Mouse (Mus musculus) layer of hippocampus, adult 2 months (tissue): ENCODE results near the gene Prpf3. TPM values are rescaled to one million over a fixed set of nuclear protein-coding genes. Genes with fewer than 3 reads are reported as not detected.

ENCODE experiments used
- DNase-seq, 2 experiments: peaks; one replicate each; pipeline ENCODE4 v3.0.0; 2022; ENCODE audit warnings: low spot score in 2 of 2
- H3K27ac ChIP-seq: fragments of 200-600 bp; 2 replicates; pipeline ENCODE4 v1.8.1; 2022
- H3K4me3 ChIP-seq: fragments of 200-600 bp; 2 replicates; pipeline ENCODE4 v1.8.1; 2022; ENCODE audit warnings: mild to moderate bottlenecking
- CTCF ChIP-seq: fragments of 200-600 bp; conservative IDR thresholded peaks from 2 replicates; pipeline ENCODE4 v1.8.1; 2022; ENCODE audit warnings: antibody characterized with exemption, mild to moderate bottlenecking, moderate library complexity
- total RNA-seq, 2 experiments: library from RNA; stranded (reverse); gene quantifications; 2 replicates each; pipeline ENCODE4 v1.2.3; 2021

The Prpf3 gene
- total RNA-seq, 2 experiments from 2014 or later, result 33.0 to 38.1 TPM

- Histone ChIP-seq H3K27ac (peak overlapping the region; percentile 91), H3K4me3 (no peak overlapping the region; the same call in 1 of the 2 replicates)
- no peak for TF ChIP-seq CTCF
- DNase-seq, result no peak
These were observed 36.7 kb upstream of the Prpf3 start for GRCm38 (mm10) chr3:95892066-95893052.

- Histone ChIP-seq H3K27ac (peak within 1 kb of the TSS; percentile 70), H3K4me3 (peak within 1 kb of the TSS; percentile 33)
- no peak for DNase-seq
- no peak for TF ChIP-seq CTCF
These were observed 35.8 kb upstream of the Prpf3 start, which contains the start of gene BC028528 for GRCm38 (mm10) chr3:95891211-95892065. Gene BC028528 (minus strand): TSS chr3:95892005.

DNA sequence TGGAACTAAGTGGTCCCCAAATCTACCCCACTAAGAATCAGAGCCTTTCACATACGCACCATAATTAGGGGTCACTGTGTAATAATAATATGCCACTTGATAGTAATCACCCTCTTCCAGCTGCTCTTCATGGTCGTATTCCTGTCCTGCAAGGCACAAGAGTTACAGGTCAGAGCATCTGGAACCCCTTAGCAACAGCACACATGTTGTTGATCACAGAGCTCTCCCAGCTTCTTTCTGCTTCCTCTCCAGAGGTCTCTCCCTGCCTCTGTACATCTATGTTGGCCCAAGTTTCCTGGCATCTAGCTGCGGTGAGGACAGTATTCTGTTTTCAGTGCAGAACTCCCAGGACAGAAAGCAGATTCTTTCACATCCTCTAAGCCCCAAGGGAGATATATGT is 34.0 kb upstream of the Prpf3 start:
- TF ChIP-seq CTCF, result no peak
- DNase-seq, result no peak

GRCm38 (mm10) chr3:95887596-95887995 is 31.9 kb upstream of the Prpf3 start:
- H3K4me3 ChIP-seq, result no peak overlapping the region
- no peak overlapping the region for H3K27ac ChIP-seq
- no peak for DNase-seq
- no peak for TF ChIP-seq CTCF

More for the DNA sequence above, 34.0 kb upstream of the Prpf3 start:
- H3K27ac ChIP-seq, result no peak overlapping the region
- no peak overlapping the region for H3K4me3 ChIP-seq

DNA sequence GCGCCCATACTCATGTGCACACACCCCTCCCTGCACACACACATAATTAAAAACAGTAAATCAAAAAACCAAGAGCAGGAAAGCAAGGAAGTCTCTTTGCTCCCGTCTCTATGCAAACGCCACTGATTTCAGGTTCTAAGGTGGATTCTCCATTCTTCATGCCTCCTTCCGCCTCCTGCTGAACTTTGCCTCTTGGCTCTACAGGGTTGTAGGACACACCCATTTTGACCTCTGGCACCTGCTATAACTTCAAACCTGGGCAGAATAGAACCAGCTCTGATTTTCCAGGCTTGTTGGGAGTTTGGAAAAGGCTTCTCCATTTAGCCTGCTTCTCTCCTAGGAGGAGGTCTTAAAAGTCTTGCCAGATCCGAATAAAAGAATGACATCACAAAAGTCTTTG is 28.7 kb upstream of the Prpf3 start:
- DNase-seq, result no peak
- no peak overlapping the region for H3K27ac ChIP-seq
- TF ChIP-seq CTCF, result no peak
- no peak overlapping the region for H3K4me3 ChIP-seq

- peak overlapping the region; percentile 89 for H3K27ac ChIP-seq
- peak overlapping the region; percentile 86 for H3K4me3 ChIP-seq
- peak; percentile 78 for TF ChIP-seq CTCF
- DNase-seq, result peak; percentile 71 to 73
These were observed 27.2 kb upstream of the Prpf3 start for GRCm38 (mm10) chr3:95882816-95883425.

- Histone ChIP-seq H3K4me3 (peak within 1 kb of the TSS; percentile 86), H3K27ac (peak within 1 kb of the TSS; percentile 91)
- TF ChIP-seq CTCF, result no peak
- DNase-seq, result peak; percentile 94 to 98
These were observed 26.5 kb upstream of the Prpf3 start, which contains the start of gene Ciart for GRCm38 (mm10) chr3:95881979-95882815. Gene Ciart (minus strand): TSS chr3:95882251.

DNA sequence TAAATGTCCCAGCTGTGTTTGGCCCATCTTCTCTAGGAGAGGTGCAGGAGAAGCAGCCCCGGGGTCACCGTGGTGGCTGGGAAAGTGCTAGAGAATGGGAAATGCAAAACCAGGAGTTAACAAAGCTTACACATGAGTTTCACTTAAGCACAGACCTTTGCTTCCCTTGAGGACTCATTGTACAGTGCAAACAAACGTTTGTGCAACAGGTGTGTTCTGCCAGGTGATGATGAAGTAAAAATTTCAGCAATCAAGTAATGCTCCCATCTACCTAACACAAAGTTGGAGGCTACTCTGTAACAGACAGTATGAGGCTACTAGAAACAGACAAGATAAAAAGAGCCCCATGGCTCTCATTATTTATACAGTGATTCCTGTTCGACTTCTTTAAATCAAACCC is 23.4 kb upstream of the Prpf3 start:
- DNase-seq, result no peak
- Histone ChIP-seq H3K4me3 (no peak overlapping the region), H3K27ac (no peak overlapping the region)
- TF ChIP-seq CTCF, result no peak

DNA sequence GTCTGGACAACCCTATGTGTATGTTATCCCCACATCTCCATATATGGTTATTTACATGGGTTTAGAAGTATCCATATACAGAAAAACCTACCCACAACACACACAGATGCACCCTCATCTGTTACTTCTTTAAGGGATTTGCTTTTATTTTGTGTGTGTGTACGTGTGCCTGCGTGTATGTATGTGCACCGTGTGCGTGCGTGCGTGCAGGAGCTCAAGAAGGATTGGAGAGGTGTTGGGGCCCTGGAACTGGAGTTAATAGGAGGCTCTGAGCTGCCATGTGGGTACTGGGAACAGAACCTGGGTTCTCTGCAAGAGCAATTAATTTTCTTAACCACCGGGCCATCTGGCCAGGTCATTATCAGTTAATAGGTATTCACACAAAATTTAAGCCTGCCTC is 16.4 kb upstream of the Prpf3 start:
- Histone ChIP-seq H3K27ac (peak overlapping the region; percentile 88), H3K4me3 (peak overlapping the region; percentile 75)
- DNase-seq, result no peak
- no peak for TF ChIP-seq CTCF

GRCm38 (mm10) chr3:95871392-95871867 is 15.7 kb upstream of the Prpf3 start, which contains the start of gene Mrps21:
Gene Mrps21 (minus strand): TSS chr3:95871519.
- Histone ChIP-seq H3K27ac (peak within 1 kb of the TSS; percentile 88), H3K4me3 (peak within 1 kb of the TSS; percentile 75)
- TF ChIP-seq CTCF, result no peak; the same call in 1 of the 2 replicates
- DNase-seq, result peak; percentile 81 to 86

GRCm38 (mm10) chr3:95870976-95871375 is 15.3 kb upstream of the Prpf3 start:
- Histone ChIP-seq H3K4me3 (peak overlapping the region; percentile 75), H3K27ac (peak overlapping the region; percentile 88)
- no peak for TF ChIP-seq CTCF
- no peak for DNase-seq
